Mouse (Mus musculus): ENCODE measurements at regions not wholly inside any gene's neighbourhood (a gene's known extent, or its start where the extent isn't known, plus 50 kb on each side); places are given as distances from the start of the nearest gene placed in this dataset.

- Histone ChIP-seq H3K36me3 (ENCODE audit: control insufficient read depth, insufficient read depth, low read length) (no peaks in the 10 kb centered on the region), H3K27me3 (ENCODE audit: control insufficient read depth, insufficient read depth, low read length) (no peaks in the 10 kb centered on the region), H3K9me3 (replicated peaks; ENCODE audit: control insufficient read depth, low read length) (0 out of 2 replicates have a peak, but pooled peaks cover 2% of the 10 kb centered on the region), H3K9ac (ENCODE audit: low read depth, low read length) (no peak overlapping the region), H3K4me3 (ENCODE audit: low read depth, low read length) (no peak overlapping the region), H3K4me1 (ENCODE audit: control insufficient read depth, insufficient read depth, low read length) (peaks cover 4% of the 10 kb centered on the region; the same call in 1 of the 2 replicates), H3K27ac (ENCODE audit: low read depth, low read length) (no peak overlapping the region), H3K4me2 (no peak overlapping the region)
- 32% methylated on average over 3 of the region's 3 CpGs for WGBS (ENCODE audit: insufficient replicate concordance)
- no peak for ATAC-seq (replicated peaks; ENCODE audit: insufficient number of reproducible peaks, low FRiP score, low TSS enrichment)
Measured at GRCm38 (mm10) chr11:64671898-64672297, 235.4 kb upstream of the F930015N05Rik start.

GRCm38 (mm10) chr11:64673546-64673945 lies 237.1 kb upstream of the F930015N05Rik start:
- Histone ChIP-seq H3K4me1 (ENCODE audit: control insufficient read depth, insufficient read depth, low read length) (peaks cover 4% of the 10 kb centered on the region; the same call in 1 of the 2 replicates), H3K36me3 (ENCODE audit: control insufficient read depth, insufficient read depth, low read length) (no peaks in the 10 kb centered on the region), H3K27ac (ENCODE audit: low read depth, low read length) (no peak overlapping the region), H3K4me3 (ENCODE audit: low read depth, low read length) (no peak overlapping the region), H3K9ac (ENCODE audit: low read depth, low read length) (no peak overlapping the region), H3K4me2 (no peak overlapping the region), H3K27me3 (ENCODE audit: control insufficient read depth, insufficient read depth, low read length) (no peaks in the 10 kb centered on the region), H3K9me3 (replicated peaks; ENCODE audit: control insufficient read depth, low read length) (0 out of 2 replicates have a peak, but pooled peaks cover 2% of the 10 kb centered on the region)
- WGBS (ENCODE audit: insufficient replicate concordance) = 62% methylated on average over 4 of the region's 4 CpGs
- ATAC-seq (replicated peaks; ENCODE audit: insufficient number of reproducible peaks, low FRiP score, low TSS enrichment) = no peak

GRCm38 (mm10) chr11:64703776-64704175 lies 267.3 kb upstream of the F930015N05Rik start:
- no peak for ATAC-seq (replicated peaks; ENCODE audit: insufficient number of reproducible peaks, low FRiP score, low TSS enrichment)
- H3K4me2 ChIP-seq = no peak overlapping the region
- H3K27me3 ChIP-seq (ENCODE audit: control insufficient read depth, insufficient read depth, low read length) = no peaks in the 10 kb centered on the region
- no peaks in the 10 kb centered on the region for H3K4me1 ChIP-seq (ENCODE audit: control insufficient read depth, insufficient read depth, low read length)
- no peak overlapping the region for H3K9ac ChIP-seq (ENCODE audit: low read depth, low read length)
- no peak overlapping the region for H3K27ac ChIP-seq (ENCODE audit: low read depth, low read length)
- H3K4me3 ChIP-seq (ENCODE audit: low read depth, low read length) = no peak overlapping the region
- WGBS (ENCODE audit: insufficient replicate concordance) = 52% methylated on average over 1 of the region's 1 CpGs
- H3K9me3 ChIP-seq (replicated peaks; ENCODE audit: control insufficient read depth, low read length) = no peaks in the 10 kb centered on the region
- no peaks in the 10 kb centered on the region for H3K36me3 ChIP-seq (ENCODE audit: control insufficient read depth, insufficient read depth, low read length)

GRCm38 (mm10) chr11:64711801-64712200 lies 267.0 kb upstream of the Elac2 start:
- no peak for ATAC-seq (replicated peaks; ENCODE audit: insufficient number of reproducible peaks, low FRiP score, low TSS enrichment)
- no peak overlapping the region for H3K27ac ChIP-seq (ENCODE audit: low read depth, low read length)
- 74% methylated on average over 2 of the region's 2 CpGs for WGBS (ENCODE audit: insufficient replicate concordance)
- H3K4me1 ChIP-seq (ENCODE audit: control insufficient read depth, insufficient read depth, low read length) = no peaks in the 10 kb centered on the region
- no peaks in the 10 kb centered on the region; the same call in 1 of the 2 replicates for H3K27me3 ChIP-seq (ENCODE audit: control insufficient read depth, insufficient read depth, low read length)
- no peak overlapping the region for H3K9ac ChIP-seq (ENCODE audit: low read depth, low read length)
- H3K4me3 ChIP-seq (ENCODE audit: low read depth, low read length) = no peak overlapping the region
- H3K9me3 ChIP-seq (replicated peaks; ENCODE audit: control insufficient read depth, low read length) = no peaks in the 10 kb centered on the region
- H3K36me3 ChIP-seq (ENCODE audit: control insufficient read depth, insufficient read depth, low read length) = no peaks in the 10 kb centered on the region
- H3K4me2 ChIP-seq = no peak overlapping the region

- Histone ChIP-seq H3K4me2 (no peak overlapping the region), H3K9me3 (replicated peaks; ENCODE audit: control insufficient read depth, low read length) (no peaks in the 10 kb centered on the region), H3K27ac (ENCODE audit: low read depth, low read length) (no peak overlapping the region), H3K9ac (ENCODE audit: low read depth, low read length) (no peak overlapping the region), H3K4me3 (ENCODE audit: low read depth, low read length) (no peak overlapping the region), H3K4me1 (ENCODE audit: control insufficient read depth, insufficient read depth, low read length) (no peaks in the 10 kb centered on the region), H3K36me3 (ENCODE audit: control insufficient read depth, insufficient read depth, low read length) (no peaks in the 10 kb centered on the region), H3K27me3 (ENCODE audit: control insufficient read depth, insufficient read depth, low read length) (peaks cover under 1% of the 10 kb centered on the region; the same call in 1 of the 2 replicates)
- 74% methylated on average over 1 of the region's 1 CpGs for WGBS (ENCODE audit: insufficient replicate concordance)
- ATAC-seq (replicated peaks; ENCODE audit: insufficient number of reproducible peaks, low FRiP score, low TSS enrichment) = no peak
Measured at GRCm38 (mm10) chr11:64715182-64715581, 263.7 kb upstream of the Elac2 start.

GRCm38 (mm10) chr11:64718316-64719085 lies 260.3 kb upstream of the Elac2 start:
- H3K27me3 ChIP-seq (ENCODE audit: control insufficient read depth, insufficient read depth, low read length) = 0 out of 2 replicates have a peak, but pooled peaks cover 3% of the 10 kb centered on the region
- no peak overlapping the region for H3K27ac ChIP-seq (ENCODE audit: low read depth, low read length)
- H3K4me2 ChIP-seq = no peak overlapping the region
- WGBS (ENCODE audit: insufficient replicate concordance) = 17% methylated on average over 5 of the region's 5 CpGs
- no peaks in the 10 kb centered on the region for H3K36me3 ChIP-seq (ENCODE audit: control insufficient read depth, insufficient read depth, low read length)
- no peaks in the 10 kb centered on the region for H3K9me3 ChIP-seq (replicated peaks; ENCODE audit: control insufficient read depth, low read length)
- no peak overlapping the region for H3K4me3 ChIP-seq (ENCODE audit: low read depth, low read length)
- ATAC-seq (replicated peaks; ENCODE audit: insufficient number of reproducible peaks, low FRiP score, low TSS enrichment) = no peak
- H3K9ac ChIP-seq (ENCODE audit: low read depth, low read length) = no peak overlapping the region
- H3K4me1 ChIP-seq (ENCODE audit: control insufficient read depth, insufficient read depth, low read length) = no peaks in the 10 kb centered on the region

- ATAC-seq (replicated peaks; ENCODE audit: insufficient number of reproducible peaks, low FRiP score, low TSS enrichment) = no peak
- no peaks in the 10 kb centered on the region for H3K36me3 ChIP-seq (ENCODE audit: control insufficient read depth, insufficient read depth, low read length)
- no peak overlapping the region for H3K9ac ChIP-seq (ENCODE audit: low read depth, low read length)
- H3K9me3 ChIP-seq (replicated peaks; ENCODE audit: control insufficient read depth, low read length) = no peaks in the 10 kb centered on the region
- no peak overlapping the region for H3K4me3 ChIP-seq (ENCODE audit: low read depth, low read length)
- H3K4me2 ChIP-seq = no peak overlapping the region
- no peaks in the 10 kb centered on the region for H3K27me3 ChIP-seq (ENCODE audit: control insufficient read depth, insufficient read depth, low read length)
- 77% methylated on average over 5 of the region's 5 CpGs for WGBS (ENCODE audit: insufficient replicate concordance)
- H3K4me1 ChIP-seq (ENCODE audit: control insufficient read depth, insufficient read depth, low read length) = no peaks in the 10 kb centered on the region
- no peak overlapping the region for H3K27ac ChIP-seq (ENCODE audit: low read depth, low read length)
Measured at GRCm38 (mm10) chr11:64726249-64726648, 252.6 kb upstream of the Elac2 start.

GRCm38 (mm10) chr11:64727841-64728421 lies 250.9 kb upstream of the Elac2 start:
- no peaks in the 10 kb centered on the region for H3K36me3 ChIP-seq (ENCODE audit: control insufficient read depth, insufficient read depth, low read length)
- H3K4me1 ChIP-seq (ENCODE audit: control insufficient read depth, insufficient read depth, low read length) = no peaks in the 10 kb centered on the region
- H3K27me3 ChIP-seq (ENCODE audit: control insufficient read depth, insufficient read depth, low read length) = no peaks in the 10 kb centered on the region
- no peak overlapping the region for H3K4me2 ChIP-seq
- no peak for ATAC-seq (replicated peaks; ENCODE audit: insufficient number of reproducible peaks, low FRiP score, low TSS enrichment)
- no peak overlapping the region for H3K9ac ChIP-seq (ENCODE audit: low read depth, low read length)
- no peak overlapping the region for H3K4me3 ChIP-seq (ENCODE audit: low read depth, low read length)
- H3K27ac ChIP-seq (ENCODE audit: low read depth, low read length) = no peak overlapping the region
- WGBS (ENCODE audit: insufficient replicate concordance) = 68% methylated on average over 5 of the region's 5 CpGs
- no peaks in the 10 kb centered on the region for H3K9me3 ChIP-seq (replicated peaks; ENCODE audit: control insufficient read depth, low read length)

Measured in heart, embryonic 11.5 days (tissue).